Mouse (Mus musculus) embryonic facial prominence, embryonic 15.5 days (tissue): ENCODE results near the gene Mlph. TPM values are rescaled to one million over a fixed set of nuclear protein-coding genes. Genes with fewer than 3 reads are reported as not detected.

Source experiments
- ATAC-seq: fragments of 200-750 bp; cut with Nextera tagmentation; 2 replicates; pipeline ENCODE4 v1.8.0; 2017; ENCODE audit warnings: low read depth, moderate TSS enrichment; ENCODE audit not compliant: insufficient number of reproducible peaks, low FRiP score, low TSS enrichment
- H3K27ac ChIP-seq: fragments of 300-500 bp; sonication (generic); replicated peaks from 2 replicates; pipeline ENCODE4 v1.5.1; 2015; ENCODE audit warnings: mild to moderate bottlenecking, inconsistent platforms
- H3K27me3 ChIP-seq: fragments of 300-500 bp; sonication (generic); 2 replicates; pipeline ENCODE4 v1.6.1; 2015; ENCODE audit warnings: inconsistent platforms
- H3K36me3 ChIP-seq: fragments of 300-500 bp; sonication (generic); 2 replicates; pipeline ENCODE4 v1.6.1; 2015; ENCODE audit warnings: mild to moderate bottlenecking, inconsistent platforms
- H3K4me1 ChIP-seq: fragments of 300-500 bp; sonication (generic); 2 replicates; pipeline ENCODE4 v1.6.1; 2015; ENCODE audit warnings: inconsistent platforms
- H3K4me2 ChIP-seq: fragments of 300-500 bp; sonication (generic); replicated peaks from 2 replicates; pipeline ENCODE4 v1.6.1; 2015; ENCODE audit warnings: mild to moderate bottlenecking, inconsistent platforms
- H3K4me3 ChIP-seq: fragments of 300-500 bp; sonication (generic); replicated peaks from 2 replicates; pipeline ENCODE4 v1.5.1; 2015; ENCODE audit warnings: mild to moderate bottlenecking, inconsistent platforms
- H3K9ac ChIP-seq: fragments of 300-500 bp; sonication (generic); 2 replicates; pipeline ENCODE4 v1.6.1; 2015; ENCODE audit warnings: inconsistent platforms
- H3K9me3 ChIP-seq: fragments of 300-500 bp; sonication (generic); replicated peaks from 2 replicates; pipeline ENCODE4 v1.6.1; 2016; ENCODE audit warnings: inconsistent platforms
- WGBS: fragments of 180-500 bp; shearing (Covaris S2); methylation state at CpG from one replicate; pipeline ENCODE4 v1.1.7; 2015; 5-methylcytosine and 5-hydroxymethylcytosine counted together
- polyA plus RNA-seq: library from polyadenylated mRNA; unstranded; fragments of >200 nt; fragmentation: Nextera tagmentation; extraction: Ambion mirVana; gene quantifications from 2 replicates; pipeline ENCODE4 v1.2.1, GENCODE M21; 2015

The Mlph gene
- 1.6 and 1.7 TPM in 2 replicates for polyA plus RNA-seq

- 9% methylated on average over 18 of the region's 18 CpGs for WGBS
- H3K4me2 ChIP-seq: peak within 1 kb of the TSS; percentile 45
- peaks cover 15% of the 10 kb centered on the region for H3K4me1 ChIP-seq
- no peak for ATAC-seq
- H3K9ac ChIP-seq: no peak within 1 kb of the TSS
- no peaks in the 10 kb centered on the region for H3K27me3 ChIP-seq
- no peak within 1 kb of the TSS for H3K27ac ChIP-seq
- peaks cover 4% of the 10 kb centered on the region; the same call in 1 of the 2 replicates for H3K9me3 ChIP-seq
- peak within 1 kb of the TSS; percentile 25 for H3K4me3 ChIP-seq
- no peaks in the 10 kb centered on the region for H3K36me3 ChIP-seq
Measured at GRCm38 (mm10) chr1:90914948-90915569, at the start of gene Mlph. Mlph (plus strand) TSS chr1:90915085.

GRCm38 (mm10) chr1:90866734-90867133 lies 48.2 kb upstream of the Mlph start:
- no peak for ATAC-seq
- H3K4me1 ChIP-seq: no peaks in the 10 kb centered on the region
- H3K4me2 ChIP-seq: no peak overlapping the region
- no peaks in the 10 kb centered on the region for H3K36me3 ChIP-seq
- H3K9me3 ChIP-seq: no peaks in the 10 kb centered on the region
- WGBS: 85% methylated on average over 7 of the region's 7 CpGs
- H3K27me3 ChIP-seq: no peaks in the 10 kb centered on the region
- H3K9ac ChIP-seq: no peak overlapping the region
- no peak overlapping the region for H3K27ac ChIP-seq
- H3K4me3 ChIP-seq: no peak overlapping the region

GRCm38 (mm10) chr1:90870581-90870980 lies 44.3 kb upstream of the Mlph start:
- no peak for ATAC-seq
- no peak overlapping the region for H3K27ac ChIP-seq
- no peak overlapping the region for H3K4me3 ChIP-seq
- WGBS: 71% methylated on average over 2 of the region's 2 CpGs
- no peaks in the 10 kb centered on the region for H3K27me3 ChIP-seq
- H3K36me3 ChIP-seq: no peaks in the 10 kb centered on the region
- H3K9me3 ChIP-seq: no peaks in the 10 kb centered on the region
- no peak overlapping the region for H3K9ac ChIP-seq
- H3K4me1 ChIP-seq: no peaks in the 10 kb centered on the region
- no peak overlapping the region for H3K4me2 ChIP-seq

- Histone ChIP-seq H3K4me1 (no peaks in the 10 kb centered on the region), H3K36me3 (no peaks in the 10 kb centered on the region), H3K4me2 (no peak overlapping the region), H3K27me3 (no peaks in the 10 kb centered on the region), H3K27ac (no peak overlapping the region), H3K9me3 (no peaks in the 10 kb centered on the region), H3K4me3 (no peak overlapping the region), H3K9ac (no peak overlapping the region)
- ATAC-seq: no peak
- WGBS: 83% methylated on average over 8 of the region's 8 CpGs
Measured at GRCm38 (mm10) chr1:90875371-90875770, 39.5 kb upstream of the Mlph start.

GRCm38 (mm10) chr1:90875961-90876360 lies 38.9 kb upstream of the Mlph start:
- H3K9ac ChIP-seq: no peak overlapping the region
- peak overlapping the region; percentile 39; the same call in 1 of the 2 replicates for H3K27ac ChIP-seq

GRCm38 (mm10) chr1:90876486-90877270 lies 38.2 kb upstream of the Mlph start:
- no peaks in the 10 kb centered on the region for H3K9me3 ChIP-seq
- no peak overlapping the region for H3K4me2 ChIP-seq
- ATAC-seq: no peak
- peak overlapping the region; percentile 39; the same call in 1 of the 2 replicates for H3K27ac ChIP-seq
- 55% methylated on average over 5 of the region's 5 CpGs for WGBS
- H3K4me1 ChIP-seq: no peaks in the 10 kb centered on the region
- no peaks in the 10 kb centered on the region for H3K27me3 ChIP-seq
- H3K36me3 ChIP-seq: no peaks in the 10 kb centered on the region
- H3K4me3 ChIP-seq: no peak overlapping the region
- H3K9ac ChIP-seq: no peak overlapping the region

More at GRCm38 (mm10) chr1:90875961-90876360, 38.9 kb upstream of the Mlph start:
- no peak overlapping the region for H3K4me2 ChIP-seq
- H3K27me3 ChIP-seq: no peaks in the 10 kb centered on the region
- H3K4me1 ChIP-seq: no peaks in the 10 kb centered on the region
- no peak overlapping the region for H3K4me3 ChIP-seq
- no peaks in the 10 kb centered on the region for H3K36me3 ChIP-seq
- no peak for ATAC-seq
- no peaks in the 10 kb centered on the region for H3K9me3 ChIP-seq
- WGBS: 24% methylated on average over 2 of the region's 2 CpGs

GRCm38 (mm10) chr1:90885771-90886460 lies 29.0 kb upstream of the Mlph start:
- Histone ChIP-seq H3K27me3 (no peaks in the 10 kb centered on the region), H3K36me3 (no peaks in the 10 kb centered on the region), H3K4me2 (no peak overlapping the region), H3K9me3 (0 out of 2 replicates have a peak, but pooled peaks cover 3% of the 10 kb centered on the region), H3K4me3 (no peak overlapping the region), H3K9ac (no peak overlapping the region), H3K4me1 (peaks cover 12% of the 10 kb centered on the region), H3K27ac (peak overlapping the region; percentile 73)
- 20% methylated on average over 6 of the region's 6 CpGs for WGBS
- peak; percentile 87 for ATAC-seq

- peaks cover 31% of the 10 kb centered on the region for H3K4me1 ChIP-seq
- no peak for ATAC-seq
- 51% methylated on average over 3 of the region's 3 CpGs for WGBS
- no peak overlapping the region for H3K4me3 ChIP-seq
- H3K9ac ChIP-seq: no peak overlapping the region
- 0 out of 2 replicates have a peak, but pooled peaks cover 3% of the 10 kb centered on the region for H3K9me3 ChIP-seq
- no peak overlapping the region for H3K4me2 ChIP-seq
- H3K27me3 ChIP-seq: no peaks in the 10 kb centered on the region
- no peak overlapping the region for H3K27ac ChIP-seq
- no peaks in the 10 kb centered on the region for H3K36me3 ChIP-seq
Measured at GRCm38 (mm10) chr1:90894521-90894920, 20.4 kb upstream of the Mlph start.

- H3K4me2 ChIP-seq: no peak overlapping the region
- WGBS: 70% methylated on average over 3 of the region's 3 CpGs
- no peak overlapping the region for H3K4me3 ChIP-seq
- no peaks in the 10 kb centered on the region for H3K36me3 ChIP-seq
- H3K27ac ChIP-seq: no peak overlapping the region
- H3K9me3 ChIP-seq: 0 out of 2 replicates have a peak, but pooled peaks cover 3% of the 10 kb centered on the region
- peaks cover 31% of the 10 kb centered on the region for H3K4me1 ChIP-seq
- H3K9ac ChIP-seq: no peak overlapping the region
- no peaks in the 10 kb centered on the region for H3K27me3 ChIP-seq
- no peak for ATAC-seq
Measured at GRCm38 (mm10) chr1:90895004-90895403, 19.9 kb upstream of the Mlph start.

GRCm38 (mm10) chr1:90896281-90896680 lies 18.6 kb upstream of the Mlph start:
- peak overlapping the region; percentile 88 for H3K27ac ChIP-seq
- WGBS: 69% methylated on average over 4 of the region's 4 CpGs

More at GRCm38 (mm10) chr1:90896281-90896680, 18.6 kb upstream of the Mlph start:
- no peak overlapping the region for H3K9ac ChIP-seq
- no peaks in the 10 kb centered on the region for H3K9me3 ChIP-seq
- ATAC-seq: no peak
- H3K27me3 ChIP-seq: no peaks in the 10 kb centered on the region
- H3K4me2 ChIP-seq: 0 out of 2 replicates have a peak overlapping the region, but pooled peaks have one; percentile 19
- H3K4me3 ChIP-seq: no peak overlapping the region
- H3K4me1 ChIP-seq: peaks cover 31% of the 10 kb centered on the region
- no peaks in the 10 kb centered on the region for H3K36me3 ChIP-seq
